ENCODE assay signal across 7 mouse cellular contexts in genomic region chr6:71706871-71707270, GRCm38 (mm10). TPM values are rescaled to one million over a fixed set of nuclear protein-coding genes. Genes with fewer than 3 reads are reported as not detected.
DNase-seq lines count a peak whose midpoint lies in the region; ATAC-seq and TF ChIP-seq lines count a peak whose summit lies in the region.

No protein-coding gene starts in this region.

- ATAC-seq in limb, embryonic 12.5 days (ENCODE audit: insufficient number of reproducible peaks, insufficient read depth, low FRiP score, low TSS enrichment, low read depth): no peak
- ATAC-seq in forebrain, embryonic 14.5 days: no peak
- 0 out of 2 replicates have a peak, but pooled peaks have one; percentile 11 for ATAC-seq in hindbrain, postnatal 0 days
- ATAC-seq in neural tube, embryonic 13.5 days (ENCODE audit: low read depth): 0 out of 2 replicates have a peak, but pooled peaks have one; percentile 17
- ATAC-seq in granulocyte monocyte progenitor cell, adult 5-6 weeks (replicated peaks; ENCODE audit: poor library complexity, severe bottlenecking): no peak

- H3K4me3 ChIP-seq in limb, embryonic 12.5 days (replicated peaks): 0 out of 2 replicates have a peak overlapping the region, but pooled peaks have one; percentile 71
- H3K4me3 ChIP-seq in limb, embryonic 10.5 days: no peak overlapping the region
- no peak overlapping the region for H3K4me3 ChIP-seq in forebrain, embryonic 14.5 days (ENCODE audit: low read depth, low read length)
- 0 out of 2 replicates have a peak overlapping the region, but pooled peaks have one; percentile 76 for H3K4me3 ChIP-seq in hindbrain, postnatal 0 days (ENCODE audit: low read length)
- H3K4me3 ChIP-seq in neural tube, embryonic 13.5 days: peak overlapping the region; percentile 75; the same call in 1 of the 2 replicates

- DNase-seq in limb, embryonic 10.5 days (ENCODE audit: low spot score): no peak
- no peak for DNase-seq in forebrain, embryonic 14.5 days (ENCODE audit: low spot score)
- no peak for DNase-seq in hindbrain, postnatal 0 days (ENCODE audit: low spot score)
- DNase-seq in adrenal gland, postnatal 4 days (ENCODE audit: low spot score in 2 of 2): no peak

- H3K9me3 ChIP-seq in limb, embryonic 12.5 days: no peaks in the 10 kb centered on the region
- no peaks in the 10 kb centered on the region for H3K9me3 ChIP-seq in limb, embryonic 10.5 days (replicated peaks)
- H3K9me3 ChIP-seq in forebrain, embryonic 14.5 days (replicated peaks; ENCODE audit: control insufficient read depth, low read length): no peaks in the 10 kb centered on the region
- H3K9me3 ChIP-seq in hindbrain, postnatal 0 days (ENCODE audit: low read length): no peaks in the 10 kb centered on the region
- H3K9me3 ChIP-seq in neural tube, embryonic 13.5 days: no peaks in the 10 kb centered on the region

- H3K27me3 ChIP-seq in limb, embryonic 12.5 days: peaks cover 45% of the 10 kb centered on the region
- H3K27me3 ChIP-seq in limb, embryonic 10.5 days (ENCODE audit: low read depth, poor library complexity, severe bottlenecking): peaks cover 55% of the 10 kb centered on the region
- no peaks in the 10 kb centered on the region for H3K27me3 ChIP-seq in forebrain, embryonic 14.5 days (replicated peaks; ENCODE audit: control insufficient read depth, insufficient read depth, low read length)
- H3K27me3 ChIP-seq in hindbrain, postnatal 0 days (ENCODE audit: insufficient read depth, low read length): no peaks in the 10 kb centered on the region
- H3K27me3 ChIP-seq in neural tube, embryonic 13.5 days: 0 out of 2 replicates have a peak, but pooled peaks cover 3% of the 10 kb centered on the region

- H3K27ac ChIP-seq in limb, embryonic 12.5 days: no peak overlapping the region
- H3K27ac ChIP-seq in limb, embryonic 10.5 days: no peak overlapping the region
- no peak overlapping the region for H3K27ac ChIP-seq in forebrain, embryonic 14.5 days (ENCODE audit: low read depth, low read length)
- no peak overlapping the region for H3K27ac ChIP-seq in hindbrain, postnatal 0 days
- no peak overlapping the region for H3K27ac ChIP-seq in neural tube, embryonic 13.5 days (replicated peaks)

- 77% methylated on average over 12 of the region's 12 CpGs for WGBS in limb, embryonic 12.5 days
- 80% methylated on average over 12 of the region's 12 CpGs for WGBS in limb, embryonic 10.5 days
- WGBS in forebrain, embryonic 14.5 days: 83% methylated on average over 12 of the region's 12 CpGs
- 68% methylated on average over 12 of the region's 12 CpGs for WGBS in hindbrain, postnatal 0 days
- 76% methylated on average over 12 of the region's 12 CpGs for WGBS in neural tube, embryonic 13.5 days

- no peak for TF ChIP-seq CTCF in hindbrain, postnatal 0 days (IDR thresholded peaks at IDR 0.05; ENCODE audit: low read depth)

- 0 out of 2 replicates have a peak overlapping the region, but pooled peaks have one; percentile 96 for H3K4me2 ChIP-seq in limb, embryonic 12.5 days
- peak overlapping the region; percentile 69; the same call in 1 of the 2 replicates for H3K4me2 ChIP-seq in forebrain, embryonic 14.5 days (ENCODE audit: low read length)
- H3K4me2 ChIP-seq in hindbrain, postnatal 0 days (ENCODE audit: low read depth, low read length): peak overlapping the region; percentile 73
- peak overlapping the region; percentile 71 for H3K4me2 ChIP-seq in neural tube, embryonic 13.5 days

- H3K36me3 ChIP-seq in limb, embryonic 12.5 days: no peaks in the 10 kb centered on the region
- no peaks in the 10 kb centered on the region for H3K36me3 ChIP-seq in limb, embryonic 10.5 days
- H3K36me3 ChIP-seq in forebrain, embryonic 14.5 days (ENCODE audit: control insufficient read depth, insufficient read depth, low read length): 0 out of 2 replicates have a peak, but pooled peaks cover 7% of the 10 kb centered on the region
- H3K36me3 ChIP-seq in hindbrain, postnatal 0 days (ENCODE audit: insufficient read depth, low read length): no peaks in the 10 kb centered on the region
- peaks cover 12% of the 10 kb centered on the region; the same call in 1 of the 2 replicates for H3K36me3 ChIP-seq in neural tube, embryonic 13.5 days

- no peak overlapping the region for H3K9ac ChIP-seq in limb, embryonic 12.5 days (replicated peaks)
- H3K9ac ChIP-seq in forebrain, embryonic 14.5 days (ENCODE audit: low read length): no peak overlapping the region
- no peak overlapping the region for H3K9ac ChIP-seq in hindbrain, postnatal 0 days (replicated peaks; ENCODE audit: low read length)
- H3K9ac ChIP-seq in neural tube, embryonic 13.5 days: peak overlapping the region; percentile 97; the same call in 1 of the 2 replicates

- peaks cover 8% of the 10 kb centered on the region; the same call in 1 of the 2 replicates for H3K4me1 ChIP-seq in limb, embryonic 12.5 days (replicated peaks)
- H3K4me1 ChIP-seq in limb, embryonic 10.5 days: peaks cover 14% of the 10 kb centered on the region
- H3K4me1 ChIP-seq in forebrain, embryonic 14.5 days (ENCODE audit: control insufficient read depth, insufficient read depth, low read length): peaks cover 9% of the 10 kb centered on the region
- 0 out of 2 replicates have a peak, but pooled peaks cover 9% of the 10 kb centered on the region for H3K4me1 ChIP-seq in hindbrain, postnatal 0 days (ENCODE audit: insufficient read depth, low read length)
- peaks cover 38% of the 10 kb centered on the region for H3K4me1 ChIP-seq in neural tube, embryonic 13.5 days (replicated peaks)

RNA-seq across cellular contexts. Expression of gene Reep1, which starts 0.5 kb away (rescaled TPM):
- polyA plus RNA-seq in limb, embryonic 12.5 days (2016; fragmentation: Nextera tagmentation; extraction: Ambion mirVana): 9.8 TPM in 2 replicates
- polyA plus RNA-seq in limb, embryonic 10.5 days (2016; fragmentation: Nextera tagmentation; extraction: Ambion mirVana): 7.3 and 7.8 TPM in 2 replicates
- 167 and 200 TPM in 2 replicates for polyA plus RNA-seq in forebrain, embryonic 14.5 days (2014; fragmentation: Nextera tagmentation; extraction: Ambion mirVana)
- 319 and 369 TPM in 2 replicates for total RNA-seq in hindbrain, postnatal 0 days (2014; rRNA removed)
- polyA plus RNA-seq in hindbrain, postnatal 0 days (2015; fragmentation: Nextera tagmentation; extraction: Ambion mirVana): 188 and 213 TPM in 2 replicates
- 248 and 260 TPM in 2 replicates for polyA plus RNA-seq in neural tube, embryonic 13.5 days (2015; fragmentation: Nextera tagmentation; extraction: Ambion mirVana)
- 2.4 and 2.6 TPM in 2 replicates for total RNA-seq in granulocyte monocyte progenitor cell, adult 5-6 weeks (2014; fragmentation: Nextera tagmentation)
- 0.60 and 2.0 TPM in 2 replicates for total RNA-seq in granulocyte monocyte progenitor cell, adult 5-6 weeks (2017)
- 10 to 100 TPM; 22.3 to 24.4 TPM for total RNA-seq in adrenal gland, postnatal 4 days (2021)

Comparison
In these comparisons a context has a peak if more than half of its experiments do, and no peak if none do; other contexts are left out.
1. H3K4me3 ChIP-seq: peak in limb, embryonic 12.5 days (single experiment), hindbrain, postnatal 0 days (single experiment) and neural tube, embryonic 13.5 days (single experiment); none in limb, embryonic 10.5 days (single experiment) and forebrain, embryonic 14.5 days (single experiment).
2. ATAC-seq: peak in hindbrain, postnatal 0 days (single experiment) and neural tube, embryonic 13.5 days (single experiment); none in limb, embryonic 12.5 days (single experiment), forebrain, embryonic 14.5 days (single experiment) and granulocyte monocyte progenitor cell, adult 5-6 weeks (single experiment).
3. RNA of gene Reep1, which starts 0.5 kb away (polyA plus RNA-seq): 248 to 260 TPM in neural tube, embryonic 13.5 days, 188 to 213 TPM in hindbrain, postnatal 0 days and 167 to 200 TPM in forebrain, embryonic 14.5 days; 9.8 TPM in limb, embryonic 12.5 days and 7.3 to 7.8 TPM in limb, embryonic 10.5 days; every median in the first group is over 10 times any median in the second.
4. Peak in every context shown above with its lines, with median percentiles within 50 percentile points of each other: H3K4me2 ChIP-seq.